Mouse (Mus musculus) left cerebral cortex, postnatal 36 days (tissue): ENCODE measurements around the gene Cacna2d2. TPM values are rescaled to one million over a fixed set of nuclear protein-coding genes. Genes with fewer than 3 reads are reported as not detected.

Experiments
- DNase-seq, 2 experiments: peaks; one replicate each; pipeline ENCODE4 v3.0.0; 2021 to 2022; ENCODE audit warnings: low spot score in 2 of 2, mixed read lengths in 1 of 2
- intact Hi-C: fragments of 180-260 bp; cut with DNase I; formaldehyde crosslinking; loops from one replicate; pipeline ENCODE4 v1.15.1; 2025
- total RNA-seq, 2 experiments: library from RNA; stranded (reverse); gene quantifications; 2 replicates each; pipeline ENCODE4 v1.2.3; 2021

Gene Cacna2d2
- total RNA-seq, 2 experiments from 2014 or later = 23.0 to 38.4 TPM

- intact Hi-C loops = no loop called here
- peak; percentile 69 to 70 for DNase-seq
These were observed 127.0 kb downstream of the Cacna2d2 start for GRCm38 (mm10) chr9:107526198-107527026.

- DNase-seq = peak; percentile 93 to 94
- intact Hi-C loops = no loop called here
These were observed 134.5 kb downstream of the Cacna2d2 start, which contains the start of gene Tmem115 for GRCm38 (mm10) chr9:107533791-107534407. Gene Tmem115, plus strand, starts transcription at chr9:107533945.

GRCm38 (mm10) chr9:107534408-107535202, 135.2 kb downstream of the Cacna2d2 start:
- no peak for DNase-seq
- intact Hi-C loops = no loop called here

- intact Hi-C loops = no loop called here
These were observed 138.8 kb downstream of the Cacna2d2 start for GRCm38 (mm10) chr9:107538231-107538630.

GRCm38 (mm10) chr9:107538711-107539110, 139.3 kb downstream of the Cacna2d2 start:
- no peak for DNase-seq
- intact Hi-C loops = no loop called here

More at GRCm38 (mm10) chr9:107538231-107538630, 138.8 kb downstream of the Cacna2d2 start:
- no peak for DNase-seq

GRCm38 (mm10) chr9:107539940-107540339, 140.5 kb downstream of the Cacna2d2 start:
- DNase-seq = no peak
- intact Hi-C loops = no loop called here

GRCm38 (mm10) chr9:107540420-107540819, 141.0 kb downstream of the Cacna2d2 start:
- DNase-seq = no peak
- intact Hi-C loops = no loop called here

- intact Hi-C loops = no loop called here
- DNase-seq = no peak
These were observed 141.6 kb downstream of the Cacna2d2 start for GRCm38 (mm10) chr9:107541005-107541404.

- intact Hi-C loops = no loop called here
These were observed 142.3 kb downstream of the Cacna2d2 start, which contains the start of the genes Cyb561d2 and Nprl2 for GRCm38 (mm10) chr9:107541474-107542351. Gene Cyb561d2, minus strand, starts transcription at chr9:107542193. Gene Nprl2, plus strand, starts transcription at chr9:107542226.

GRCm38 (mm10) chr9:107542352-107542686, 142.9 kb downstream of the Cacna2d2 start:
- DNase-seq = no peak
- intact Hi-C loops = no loop called here

More at GRCm38 (mm10) chr9:107541474-107542351, 142.3 kb downstream of the Cacna2d2 start, which contains the start of the genes Cyb561d2 and Nprl2:
- DNase-seq = peak; percentile 95 to 96

GRCm38 (mm10) chr9:107542721-107543120, 143.3 kb downstream of the Cacna2d2 start:
- no peak for DNase-seq
- intact Hi-C loops = no loop called here

GRCm38 (mm10) chr9:107543299-107543698, 143.9 kb downstream of the Cacna2d2 start:
- DNase-seq = no peak
- intact Hi-C loops = no loop called here

GRCm38 (mm10) chr9:107544196-107544700, 144.8 kb downstream of the Cacna2d2 start:
- intact Hi-C loops = no loop called here
- DNase-seq = no peak

GRCm38 (mm10) chr9:107544729-107545128, 145.3 kb downstream of the Cacna2d2 start:
- DNase-seq = no peak
- intact Hi-C loops = no loop called here

- DNase-seq = no peak
- intact Hi-C loops = no loop called here
These were observed 145.8 kb downstream of the Cacna2d2 start for GRCm38 (mm10) chr9:107545199-107545598.

- intact Hi-C loops = no loop called here
- DNase-seq = peak; percentile 55 to 67
These were observed 146.2 kb downstream of the Cacna2d2 start for GRCm38 (mm10) chr9:107545602-107546001.

GRCm38 (mm10) chr9:107547026-107547425, 147.6 kb downstream of the Cacna2d2 start, which contains the start of gene Zmynd10:
Gene Zmynd10, plus strand, starts transcription at chr9:107547298.
- peak; percentile 84 to 87 for DNase-seq
- intact Hi-C loops = no loop called here

- DNase-seq = no peak
- intact Hi-C loops = no loop called here
These were observed 148.5 kb downstream of the Cacna2d2 start for GRCm38 (mm10) chr9:107547957-107548356.

- intact Hi-C loops = no loop called here
These were observed 149.4 kb downstream of the Cacna2d2 start for GRCm38 (mm10) chr9:107548820-107549219.

More at GRCm38 (mm10) chr9:107548820-107549219, 149.4 kb downstream of the Cacna2d2 start:
- no peak for DNase-seq
